Mouse (Mus musculus) urinary bladder, adult 2 months (tissue): ENCODE data around the gene Gm20388. TPM values are rescaled to one million over a fixed set of nuclear protein-coding genes. Genes with fewer than 3 reads are reported as not detected.

Experiments
- DNase-seq: peaks from one replicate; pipeline ENCODE4 v3.0.0; 2022; ENCODE audit warnings: low spot score
- polyA plus RNA-seq: library from polyadenylated mRNA; depleted of rRNA; stranded (reverse); fragments of >200 nt; gene quantifications from 2 replicates; pipeline ENCODE4 v1.2.3, GENCODE M21; 2012

The Gm20388 gene
- polyA plus RNA-seq, 1 experiment = 50.2 TPM

GRCm38 (mm10) chr8:120433143-120433542, 522.5 kb downstream of the Gm20388 start:
- DNase-seq = no peak

GRCm38 (mm10) chr8:120433734-120434133, 523.1 kb downstream of the Gm20388 start:
- DNase-seq = no peak

- DNase-seq = no peak
These were observed 525.1 kb downstream of the Gm20388 start for GRCm38 (mm10) chr8:120435781-120436180.

GRCm38 (mm10) chr8:120436491-120437030, 525.9 kb downstream of the Gm20388 start:
- no peak for DNase-seq

- DNase-seq = no peak
These were observed 526.6 kb downstream of the Gm20388 start for GRCm38 (mm10) chr8:120437207-120437606.

- no peak for DNase-seq
These were observed 527.2 kb downstream of the Gm20388 start for GRCm38 (mm10) chr8:120437666-120438395.

- DNase-seq = no peak
These were observed 528.7 kb downstream of the Gm20388 start for GRCm38 (mm10) chr8:120439309-120439708.

- no peak for DNase-seq
These were observed 530.1 kb downstream of the Gm20388 start for GRCm38 (mm10) chr8:120440739-120441138.

GRCm38 (mm10) chr8:120441637-120442036, 531.0 kb downstream of the Gm20388 start:
- DNase-seq = no peak

- DNase-seq = no peak
These were observed 531.8 kb downstream of the Gm20388 start for GRCm38 (mm10) chr8:120442306-120443003.

- DNase-seq = no peak
These were observed 534.6 kb downstream of the Gm20388 start for GRCm38 (mm10) chr8:120445249-120445648.

- no peak for DNase-seq
These were observed 537.5 kb downstream of the Gm20388 start for GRCm38 (mm10) chr8:120448131-120448530.

GRCm38 (mm10) chr8:120449139-120449538, 538.5 kb downstream of the Gm20388 start:
- DNase-seq = no peak

- DNase-seq = no peak
These were observed 539.0 kb downstream of the Gm20388 start for GRCm38 (mm10) chr8:120449608-120450031.

- no peak for DNase-seq
These were observed 541.5 kb downstream of the Gm20388 start for GRCm38 (mm10) chr8:120452111-120452510.

- no peak for DNase-seq
These were observed 543.8 kb downstream of the Gm20388 start for GRCm38 (mm10) chr8:120454404-120454803.

- DNase-seq = no peak
These were observed 549.7 kb downstream of the Gm20388 start for GRCm38 (mm10) chr8:120460375-120460774.

GRCm38 (mm10) chr8:120462119-120462551, 551.5 kb downstream of the Gm20388 start:
- DNase-seq = no peak

GRCm38 (mm10) chr8:120462611-120463010, 552.0 kb downstream of the Gm20388 start:
- DNase-seq = no peak

- DNase-seq = no peak
These were observed 553.4 kb downstream of the Gm20388 start for GRCm38 (mm10) chr8:120463918-120464584.

GRCm38 (mm10) chr8:120464585-120464937, 553.9 kb downstream of the Gm20388 start:
- no peak for DNase-seq

GRCm38 (mm10) chr8:120465710-120466109, 555.1 kb downstream of the Gm20388 start:
- DNase-seq = no peak
